Mouse (Mus musculus) splenic B cell, adult 2 months (primary cell): ENCODE results near the gene Tmem94.

Experiments
- DNase-seq: peaks from one replicate; pipeline ENCODE4 v3.0.0-alpha.2; 2011; ENCODE audit warnings: low read depth, low spot score
- H3K27me3 ChIP-seq: 2 replicates; pipeline ENCODE4 v1.6.1; 2012; ENCODE audit warnings: mild to moderate bottlenecking, low read length, moderate library complexity, mixed read lengths; ENCODE audit not compliant: control insufficient read depth, poor library complexity, insufficient read depth, severe bottlenecking
- H3K36me3 ChIP-seq: 2 replicates; pipeline ENCODE4 v1.6.1; 2012; ENCODE audit warnings: mild to moderate bottlenecking, low read length, moderate library complexity, mixed read lengths; ENCODE audit not compliant: control insufficient read depth, poor library complexity, insufficient read depth, severe bottlenecking

Gene Tmem94

GRCm38 (mm10) chr11:115808696-115809310, 43.6 kb downstream of the Tmem94 start:
- Histone ChIP-seq H3K27me3 (no peaks in the 10 kb centered on the region), H3K36me3 (no peaks in the 10 kb centered on the region)
- DNase-seq = no peak

- Histone ChIP-seq H3K36me3 (no peaks in the 10 kb centered on the region), H3K27me3 (no peaks in the 10 kb centered on the region)
- no peak for DNase-seq
Measured at GRCm38 (mm10) chr11:115809311-115809781, 44.1 kb downstream of the Tmem94 start.

- Histone ChIP-seq H3K36me3 (no peaks in the 10 kb centered on the region), H3K27me3 (no peaks in the 10 kb centered on the region)
- DNase-seq = no peak
Measured at GRCm38 (mm10) chr11:115810377-115810776, 45.1 kb downstream of the Tmem94 start.

DNA sequence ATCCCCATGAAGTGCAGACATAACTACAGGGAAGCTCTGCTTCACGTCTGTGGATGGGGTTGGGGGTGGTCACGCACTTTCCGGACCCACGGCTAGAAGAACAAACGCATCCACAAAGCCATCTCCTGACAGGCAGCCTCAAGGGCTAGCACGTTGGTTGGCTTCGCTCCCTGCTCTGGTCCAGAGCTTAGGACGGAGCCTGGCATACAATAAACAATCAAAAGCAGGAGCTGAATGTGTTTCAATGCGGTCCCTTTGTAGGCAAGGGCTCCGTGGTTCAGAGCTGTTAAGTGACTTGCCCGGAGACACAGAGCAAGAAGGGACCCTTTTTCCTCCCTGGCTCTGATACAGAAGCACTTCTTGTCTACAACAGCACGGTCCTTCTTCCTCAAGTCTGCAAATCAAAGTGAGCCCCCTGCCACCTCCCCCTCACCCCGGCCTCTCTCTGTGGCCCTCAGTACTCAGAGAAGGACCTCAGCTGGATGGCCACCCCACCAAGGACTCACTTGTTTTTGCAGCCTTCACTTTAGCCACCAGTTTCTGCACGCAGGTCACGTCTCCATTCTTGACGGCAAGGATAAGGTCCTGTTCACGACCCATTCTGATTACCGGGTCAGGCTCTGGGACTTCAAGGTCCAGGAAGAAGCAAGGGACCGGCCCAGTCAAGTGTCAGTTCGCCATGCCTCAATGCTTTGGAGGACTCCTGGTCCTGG, 46.3 kb downstream of the Tmem94 start:
- Histone ChIP-seq H3K36me3 (no peaks in the 10 kb centered on the region), H3K27me3 (no peaks in the 10 kb centered on the region)
- no peak for DNase-seq

GRCm38 (mm10) chr11:115812095-115812494, 46.9 kb downstream of the Tmem94 start:
- Histone ChIP-seq H3K36me3 (no peaks in the 10 kb centered on the region), H3K27me3 (no peaks in the 10 kb centered on the region)
- no peak for DNase-seq

DNA sequence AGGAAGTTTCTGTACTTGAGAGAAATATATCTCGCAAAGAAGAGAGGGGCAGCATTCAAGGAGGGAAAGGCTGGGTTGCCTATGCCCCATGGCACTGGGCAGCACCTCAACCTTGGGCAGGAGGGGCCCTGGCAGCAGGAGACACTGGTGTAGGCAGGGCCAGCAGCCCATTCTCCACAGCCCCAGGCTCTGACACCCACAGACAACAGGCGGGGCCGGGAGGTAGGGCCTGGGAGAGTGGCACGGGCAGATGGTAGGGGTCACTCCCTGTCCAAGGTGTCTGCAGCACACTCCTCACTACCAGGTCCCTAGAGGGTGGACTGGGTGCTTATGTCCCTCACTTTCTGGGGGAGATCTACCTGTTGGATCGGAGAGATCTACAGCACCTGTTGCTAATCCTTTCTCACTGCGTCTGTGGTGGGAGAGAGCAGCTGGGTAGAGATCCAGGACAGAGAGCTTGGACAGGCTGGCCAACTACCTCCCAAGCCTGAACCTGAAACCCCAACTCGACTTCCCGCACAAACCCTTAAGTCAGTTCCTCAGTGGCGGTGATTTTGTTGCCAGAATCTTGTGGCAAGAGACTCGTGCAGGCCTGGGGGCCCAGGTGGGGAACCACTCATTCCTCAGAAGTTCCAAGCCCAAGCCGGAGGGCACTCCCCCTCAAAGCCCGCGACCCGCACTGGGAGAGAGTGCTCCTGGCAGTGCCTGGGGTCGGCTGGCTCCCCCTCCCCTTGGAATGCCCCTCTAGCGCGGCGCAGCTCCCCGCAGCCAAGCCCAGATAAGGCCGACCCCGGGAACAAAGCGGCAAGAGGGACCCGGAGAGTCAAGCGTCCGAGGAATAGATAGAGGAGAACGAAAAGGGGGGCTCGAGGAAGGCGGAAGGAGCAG, 47.5 kb downstream of the Tmem94 start:
- peak; percentile 16 for DNase-seq
- H3K36me3 ChIP-seq = no peaks in the 10 kb centered on the region
- H3K27me3 ChIP-seq = no peaks in the 10 kb centered on the region

GRCm38 (mm10) chr11:115813507-115814296, 48.5 kb downstream of the Tmem94 start, which contains the start of gene Caskin2:
TSS of gene Caskin2 (minus strand) at chr11:115813639.
- no peaks in the 10 kb centered on the region for H3K27me3 ChIP-seq
- peaks cover 1% of the 10 kb centered on the region; the same call in 1 of the 2 replicates for H3K36me3 ChIP-seq
- peak; percentile 98 for DNase-seq

DNA sequence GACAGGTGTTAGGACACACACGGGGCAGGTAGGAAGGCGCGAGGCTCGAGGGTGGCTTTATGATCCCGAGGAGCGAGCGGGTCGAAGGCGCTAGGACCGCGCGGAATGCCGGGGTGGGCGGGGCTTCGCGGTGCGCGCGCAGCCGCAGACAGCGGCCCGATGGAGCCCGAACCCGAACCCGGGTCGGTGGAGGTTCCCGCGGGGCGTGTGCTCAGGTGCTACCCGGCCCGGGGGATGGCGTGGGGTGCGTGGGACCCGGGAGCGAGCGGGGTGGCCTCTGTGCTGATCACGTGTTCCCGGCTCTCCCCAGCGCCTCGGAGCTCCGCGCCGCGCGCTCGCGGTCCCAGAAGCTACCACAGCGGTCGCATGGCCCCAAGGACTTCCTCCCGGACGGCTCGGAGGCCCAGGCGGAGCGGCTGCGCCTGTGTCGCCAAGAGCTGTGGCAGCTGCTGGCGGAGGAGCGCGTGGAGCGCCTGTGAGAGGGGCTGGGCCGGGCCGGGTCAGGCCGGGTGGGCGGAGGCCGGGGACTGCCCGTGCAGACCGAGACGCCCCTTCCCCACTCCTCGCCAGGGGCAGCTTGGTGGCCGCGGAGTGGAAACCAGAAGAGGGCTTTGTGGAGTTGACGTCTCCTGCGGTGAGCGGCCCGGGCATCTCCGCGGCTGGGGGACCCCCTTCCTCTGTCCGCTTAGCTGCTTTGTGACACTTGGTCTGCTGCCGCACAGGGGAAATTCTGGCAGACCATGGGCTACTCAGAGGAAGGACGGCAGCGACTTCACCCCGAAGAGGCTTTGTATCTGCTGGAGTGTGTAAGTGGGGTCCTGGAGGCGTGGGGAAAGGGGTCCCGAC, 49.6 kb downstream of the Tmem94 start, which contains the start of gene Tsen54:
Tsen54 (plus strand) TSS at position 120 of the 846 bp plus-strand sequence.
- Histone ChIP-seq H3K27me3 (no peaks in the 10 kb centered on the region), H3K36me3 (peaks cover 2% of the 10 kb centered on the region; the same call in 1 of the 2 replicates)
- peak; percentile 88 for DNase-seq

GRCm38 (mm10) chr11:115817331-115817730, 52.1 kb downstream of the Tmem94 start:
- Histone ChIP-seq H3K36me3 (peaks cover 5% of the 10 kb centered on the region; the same call in 1 of the 2 replicates), H3K27me3 (no peaks in the 10 kb centered on the region)
- no peak for DNase-seq

GRCm38 (mm10) chr11:115819915-115820623, 54.8 kb downstream of the Tmem94 start:
- H3K27me3 ChIP-seq = no peaks in the 10 kb centered on the region
- no peak for DNase-seq
- peaks cover 5% of the 10 kb centered on the region; the same call in 1 of the 2 replicates for H3K36me3 ChIP-seq

GRCm38 (mm10) chr11:115821001-115821400, 55.8 kb downstream of the Tmem94 start:
- no peak for DNase-seq
- Histone ChIP-seq H3K36me3 (peaks cover 5% of the 10 kb centered on the region; the same call in 1 of the 2 replicates), H3K27me3 (no peaks in the 10 kb centered on the region)

- peak; percentile 88 for DNase-seq
- peaks cover 3% of the 10 kb centered on the region; the same call in 1 of the 2 replicates for H3K36me3 ChIP-seq
- H3K27me3 ChIP-seq = no peaks in the 10 kb centered on the region
Measured at GRCm38 (mm10) chr11:115823774-115824740, 58.8 kb downstream of the Tmem94 start, which contains the start of gene Llgl2. TSS of gene Llgl2 (plus strand) at chr11:115824049.
